Mouse (Mus musculus) kidney, postnatal 25 days (tissue): ENCODE measurements at regions not wholly inside any gene's neighbourhood (a gene's known extent, or its start where the extent isn't known, plus 50 kb on each side); places are given as distances from the start of the nearest gene placed in this dataset.

Source experiments
- DNase-seq, 2 experiments: peaks; one replicate each; pipeline ENCODE4 v3.0.0; 2021; ENCODE audit warnings: mixed read lengths in 2 of 2

GRCm38 (mm10) chr10:9294620-9295019, 380.4 kb downstream of the Samd5 start:
- no peak for DNase-seq

- no peak for DNase-seq
Measured at GRCm38 (mm10) chr10:9291456-9292146, 383.4 kb downstream of the Samd5 start.

- no peak for DNase-seq
Measured at GRCm38 (mm10) chr10:9272940-9273339, 387.1 kb upstream of the Sash1 start.

GRCm38 (mm10) chr10:9272243-9272642, 386.4 kb upstream of the Sash1 start:
- DNase-seq: no peak

- no peak for DNase-seq
Measured at GRCm38 (mm10) chr10:9265528-9265927, 379.7 kb upstream of the Sash1 start.

- no peak for DNase-seq
Measured at GRCm38 (mm10) chr10:9264309-9265000, 378.6 kb upstream of the Sash1 start.

- DNase-seq: no peak
Measured at GRCm38 (mm10) chr10:9258705-9259104, 372.8 kb upstream of the Sash1 start.

GRCm38 (mm10) chr10:9252941-9253217, 367.0 kb upstream of the Sash1 start:
- DNase-seq: no peak

- no peak for DNase-seq
Measured at GRCm38 (mm10) chr10:9252120-9252940, 366.5 kb upstream of the Sash1 start.

- no peak for DNase-seq
Measured at GRCm38 (mm10) chr10:9243281-9243618, 357.4 kb upstream of the Sash1 start.

GRCm38 (mm10) chr10:9242596-9243280, 356.9 kb upstream of the Sash1 start:
- DNase-seq: no peak

GRCm38 (mm10) chr10:9239956-9240355, 354.1 kb upstream of the Sash1 start:
- DNase-seq: no peak

GRCm38 (mm10) chr10:9231751-9232150, 345.9 kb upstream of the Sash1 start:
- no peak for DNase-seq

- DNase-seq: no peak
Measured at GRCm38 (mm10) chr10:9229116-9229515, 343.2 kb upstream of the Sash1 start.

- no peak for DNase-seq
Measured at GRCm38 (mm10) chr10:9227361-9227760, 341.5 kb upstream of the Sash1 start.

GRCm38 (mm10) chr10:9210646-9211045, 324.8 kb upstream of the Sash1 start:
- no peak for DNase-seq

- DNase-seq: no peak
Measured at GRCm38 (mm10) chr10:9204096-9204495, 318.2 kb upstream of the Sash1 start.

GRCm38 (mm10) chr10:9203323-9203722, 317.5 kb upstream of the Sash1 start:
- no peak for DNase-seq

- DNase-seq: no peak
Measured at GRCm38 (mm10) chr10:9202922-9203321, 317.1 kb upstream of the Sash1 start.

- no peak for DNase-seq
Measured at GRCm38 (mm10) chr10:9174997-9175396, 289.1 kb upstream of the Sash1 start.

GRCm38 (mm10) chr10:9173509-9173908, 287.6 kb upstream of the Sash1 start:
- DNase-seq: no peak

- DNase-seq: no peak
Measured at GRCm38 (mm10) chr10:9168725-9169124, 282.9 kb upstream of the Sash1 start.

- DNase-seq: no peak
Measured at GRCm38 (mm10) chr10:9166017-9166416, 280.1 kb upstream of the Sash1 start.
